In genomic region chr4:131431188-131431587, GRCm38 (mm10) we compare ENCODE assay signal across 9 mouse cellular contexts.
DNase-seq lines count a peak whose midpoint lies in the region; ATAC-seq and TF ChIP-seq lines count a peak whose summit lies in the region.
"Had no signal": no experiment of that assay in that cellular context is flagged by ENCODE, and none has a peak within 500 bp of the region (broad histone marks: within the 10 kb centered on the region; RNA-seq: fewer than 3 reads in every experiment).

No protein-coding gene starts in this region.

- CTCF ChIA-PET in Patski (lab: Charles Lee) = interaction anchor here (1.2 kb wide), 1 partner anchor 25 kb away, joined by 4 read pairs; no protein-coding TSS in a partner anchor

- no peaks in the 10 kb centered on the region for H3K4me1 ChIP-seq in small intestine, adult 2 months (ENCODE audit: control insufficient read depth, insufficient read depth, insufficient read length, low read length)
- H3K4me1 ChIP-seq: limb, embryonic 12.5 days had no signal

- no peak for ATAC-seq in Patski

- 6% methylated on average over 5 of the region's 5 CpGs for WGBS in small intestine, adult 2 months

- peak; percentile 83 for TF ChIP-seq CTCF in gastrocnemius, adult 2 months (IDR thresholded peaks at IDR 0.05)
- TF ChIP-seq CTCF in Patski (IDR thresholded peaks at IDR 0.05) = peak; percentile 71
- TF ChIP-seq CTCF in small intestine, adult 2 months (IDR thresholded peaks at IDR 0.05; ENCODE audit: extremely low read depth, insufficient read length, insufficient replicate concordance, low read depth, low read length) = peak; percentile 66; the same call in 1 of the 2 replicates

- H3K36me3 ChIP-seq in small intestine, adult 2 months (ENCODE audit: control insufficient read depth, insufficient read depth, low read length) = no peaks in the 10 kb centered on the region
- H3K36me3 ChIP-seq: limb, embryonic 12.5 days had no signal

- H3K4me3 ChIP-seq in gastrocnemius, adult 2 months = no peak overlapping the region
- no peak overlapping the region for H3K4me3 ChIP-seq in small intestine, adult 2 months (ENCODE audit: low read depth, low read length)
- H3K4me3 ChIP-seq: limb, embryonic 12.5 days had no signal

- no peak for TF ChIP-seq POLR2A in small intestine, adult 2 months (IDR thresholded peaks at IDR 0.05; ENCODE audit: low read depth, low read length)

- in situ Hi-C loops in Patski (cut with MboI; ENCODE audit: low pct_unique_long_range_greater_than_20kb) = loop anchor here (25.0 kb wide), 1 partner anchor 169 kb away; no protein-coding TSS in a partner anchor

- H3K27me3 ChIP-seq in Patski = peaks cover 9% of the 10 kb centered on the region
- H3K27me3 ChIP-seq in small intestine, adult 2 months (ENCODE audit: control insufficient read depth, insufficient read depth, low read length) = no peaks in the 10 kb centered on the region

- DNase-seq in gastrocnemius, adult 2 months = peak; percentile 43
- no peak for DNase-seq in gastrocnemius, adult 8-10 months (ENCODE audit: low spot score in 2 of 2)
- peak; percentile 1 for DNase-seq in Patski (ENCODE audit: low read depth, low spot score)
- peak; percentile 82 to 87 for DNase-seq in cerebellum, postnatal 25 days
- DNase-seq in gastrocnemius, postnatal 14 days = peak; percentile 24
- peak; percentile 40 to 84 for DNase-seq in layer of hippocampus, adult 8-10 months (ENCODE audit: low spot score in 2 of 2)
- DNase-seq in lung, postnatal 14 days = peak; percentile 71

- no peak overlapping the region for H3K27ac ChIP-seq in gastrocnemius, adult 2 months
- no peak overlapping the region for H3K27ac ChIP-seq in small intestine, adult 2 months (ENCODE audit: insufficient read depth, low read depth, low read length)
- H3K27ac ChIP-seq: limb, embryonic 12.5 days had no signal

- intact Hi-C loops in gastrocnemius, adult 2 months (cut with DNase I) = loop anchor here (2.0 kb wide), 3 partner anchors 56 to 470 kb away; no protein-coding TSS in a partner anchor
- intact Hi-C loops in gastrocnemius, postnatal 14 days (cut with DNase I; ENCODE audit: low total_unique reads) = loop anchor here (5.0 kb wide), 1 partner anchor 469 kb away; no protein-coding TSS in a partner anchor

- POLR2A ChIA-PET in Patski (lab: Charles Lee) = no interaction called here

Comparison
In these comparisons a context has a peak if more than half of its experiments do, and no peak if none do; other contexts are left out.
1. DNase-seq: peak in gastrocnemius, adult 2 months (single experiment), Patski (single experiment), cerebellum, postnatal 25 days (2 of 2), gastrocnemius, postnatal 14 days (single experiment), layer of hippocampus, adult 8-10 months (2 of 2) and lung, postnatal 14 days (single experiment); none in gastrocnemius, adult 8-10 months (0 of 2).
2. Peak in every context shown above with its lines, with median percentiles within 50 percentile points of each other: CTCF ChIP-seq.